Mouse (Mus musculus): ENCODE measurements around the gene Prss43. TPM values are rescaled to one million over a fixed set of nuclear protein-coding genes. Genes with fewer than 3 reads are reported as not detected.
A peak's percentile ranks its signal among the peaks of the same experiment; 100 is the strongest.

The Prss43 gene
- polyA plus RNA-seq, 2 experiments from 2014 or later = not detected

GRCm38 (mm10) chr9:110841438-110841837 lies 14.9 kb downstream of the Prss43 start:
- ATAC-seq = no peak

- ATAC-seq = no peak
These were observed 17.7 kb downstream of the Prss43 start, which contains the start of gene Prss46 for GRCm38 (mm10) chr9:110844206-110844605. Gene Prss46, plus strand, starts transcription at chr9:110844506.

- no peak for ATAC-seq
These were observed 22.7 kb downstream of the Prss43 start for GRCm38 (mm10) chr9:110849162-110849561.

- no peak for ATAC-seq
These were observed 29.4 kb downstream of the Prss43 start for GRCm38 (mm10) chr9:110855903-110856302.

- ATAC-seq = no peak
These were observed 30.4 kb downstream of the Prss43 start for GRCm38 (mm10) chr9:110856920-110857319.

GRCm38 (mm10) chr9:110857781-110858472 lies 31.4 kb downstream of the Prss43 start, which contains the start of gene Prss50:
Gene Prss50, plus strand, starts transcription at chr9:110857967.
- no peak for ATAC-seq

GRCm38 (mm10) chr9:110858523-110858922 lies 32.0 kb downstream of the Prss43 start:
- no peak for ATAC-seq

GRCm38 (mm10) chr9:110858967-110859596 lies 32.6 kb downstream of the Prss43 start:
- ATAC-seq = no peak

- no peak for ATAC-seq
These were observed 44.5 kb downstream of the Prss43 start for GRCm38 (mm10) chr9:110871030-110871429.

GRCm38 (mm10) chr9:110873681-110874659 lies 47.5 kb downstream of the Prss43 start:
- ATAC-seq = no peak

- no peak for ATAC-seq
These were observed 48.2 kb downstream of the Prss43 start for GRCm38 (mm10) chr9:110874660-110875191.

GRCm38 (mm10) chr9:110875288-110875695 lies 48.8 kb downstream of the Prss43 start:
- ATAC-seq = no peak

GRCm38 (mm10) chr9:110877353-110877752 lies 50.9 kb downstream of the Prss43 start:
- ATAC-seq = no peak

GRCm38 (mm10) chr9:110877888-110878287 lies 51.4 kb downstream of the Prss43 start:
- ATAC-seq = no peak

GRCm38 (mm10) chr9:110879191-110879920 lies 52.9 kb downstream of the Prss43 start, which contains the start of gene Als2cl:
Gene Als2cl, plus strand, starts transcription at chr9:110879870.
- ATAC-seq = no peak

GRCm38 (mm10) chr9:110879998-110880561 lies 53.6 kb downstream of the Prss43 start, which contains the start of gene Tmie:
Gene Tmie, minus strand, starts transcription at chr9:110880113.
- ATAC-seq = peak; percentile 84

GRCm38 (mm10) chr9:110880772-110881171 lies 54.3 kb downstream of the Prss43 start:
- no peak for ATAC-seq

All from activated CD4-positive, CD25-positive, alpha-beta regulatory T cell, adult 4 months (primary cell).